Mouse (Mus musculus): ENCODE data around the gene Ppp3ca. TPM values are rescaled to one million over a fixed set of nuclear protein-coding genes. Genes with fewer than 3 reads are reported as not detected.

The Ppp3ca gene
- total and polyA plus RNA-seq, 3 experiments, result 63.4 to 143 (median 130) TPM

DNA sequence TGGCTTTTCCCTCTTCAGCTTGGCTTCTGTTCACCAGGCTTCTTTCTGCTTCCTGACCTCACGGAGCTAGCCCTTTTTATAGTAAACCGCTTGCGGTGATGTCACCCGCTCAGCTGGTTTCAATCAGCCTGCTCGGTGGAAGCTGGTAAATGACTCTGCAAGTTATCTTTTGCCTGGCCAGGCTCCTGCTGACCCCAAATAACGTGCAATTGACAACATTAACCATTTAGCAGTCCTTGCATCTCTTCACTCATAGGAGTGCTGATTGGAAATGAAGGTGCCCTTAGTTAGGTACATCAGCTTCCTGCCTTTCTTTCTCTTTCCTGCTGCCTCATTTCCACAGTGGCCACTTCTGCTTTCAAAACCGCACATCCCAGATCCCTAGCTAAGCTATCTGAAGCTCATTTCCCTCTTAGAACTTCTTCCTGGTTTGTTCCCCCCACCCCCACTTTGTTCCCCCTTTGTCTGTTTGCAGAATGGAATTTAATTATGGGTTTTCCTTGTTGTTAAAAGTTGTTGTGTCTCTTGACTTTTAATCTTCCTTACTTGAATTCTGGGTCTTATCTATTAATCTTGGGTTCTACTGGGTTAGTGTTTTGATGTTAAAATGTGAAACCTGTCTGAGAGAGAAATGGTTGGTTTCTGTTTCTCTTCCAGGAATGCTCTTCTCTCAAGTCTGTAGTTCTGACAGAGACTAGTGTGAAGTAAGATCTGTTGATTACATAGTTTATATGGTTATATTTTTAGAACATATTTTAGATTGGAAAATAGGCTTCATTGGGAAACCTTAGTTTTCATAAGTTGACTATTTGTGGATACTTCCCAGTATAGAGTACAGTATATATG lies 55.6 kb downstream of the Ppp3ca start (continued):
- TF ChIP-seq SMC3 (IDR thresholded peaks at IDR 0.05; ENCODE audit: low read depth, low read length) (no peak; the same call in 1 of the 2 replicates), POLR2A (IDR thresholded peaks at IDR 0.05; ENCODE audit: low read depth, low read length) (peak; percentile 27; the same call in 1 of the 2 replicates), ZC3H11A (IDR thresholded peaks at IDR 0.05; ENCODE audit: low read depth, low read length) (no peak), CHD2 (IDR thresholded peaks at IDR 0.05; ENCODE audit: low read length) (peak; percentile 69; the same call in 1 of the 2 replicates), ZMIZ1 (IDR thresholded peaks at IDR 0.05; ENCODE audit: low read depth, low read length) (no peak), JUND (conservative IDR thresholded peaks at IDR 0.05; ENCODE audit: low read depth, low read length) (peak; percentile 65), MYC (IDR thresholded peaks at IDR 0.05; ENCODE audit: low read depth, low read length) (no peak), CHD1 (IDR thresholded peaks at IDR 0.05; ENCODE audit: low read depth, low read length) (peak; percentile 75; the same call in 1 of the 2 replicates), ZNF384 (IDR thresholded peaks at IDR 0.05; ENCODE audit: low read depth, low read length) (0 out of 2 replicates have a peak, but pooled peaks have one; percentile 3), ETS1 (conservative IDR thresholded peaks at IDR 0.05; ENCODE audit: low read depth, low read length) (peak; percentile 98), MXI1 (IDR thresholded peaks at IDR 0.05; ENCODE audit: low read depth, low read length) (peak; percentile 59; the same call in 1 of the 2 replicates)

DNA sequence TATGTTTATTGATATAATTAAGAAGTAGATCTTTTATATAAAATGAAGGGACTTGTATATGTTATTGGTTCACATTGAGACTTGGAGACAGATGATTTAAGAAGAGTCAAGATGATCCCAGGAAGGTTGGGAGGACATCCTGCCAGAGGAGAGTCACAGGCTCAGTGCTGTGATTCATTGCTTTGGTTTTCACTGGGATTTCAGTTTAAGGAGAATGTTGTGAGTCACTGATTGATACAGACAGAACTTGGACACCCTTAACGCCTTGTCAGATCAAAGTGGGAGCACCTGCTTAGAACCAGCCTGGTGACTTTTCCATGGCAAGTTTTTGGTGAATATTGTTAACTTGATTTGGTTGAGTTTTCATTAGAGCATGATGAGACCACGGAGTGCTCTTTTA lies 58.0 kb downstream of the Ppp3ca start:
- Histone ChIP-seq H3K4me1 (ENCODE audit: control insufficient read depth in 1 of 2, insufficient read depth in 2 of 2) (peaks cover 18 to 70% of the 10 kb centered on the region in 2 experiments), H3K9me3 (replicated peaks; ENCODE audit: low read length) (peaks cover 4% of the 10 kb centered on the region), H3K4me2 (ENCODE audit: insufficient read depth, low read depth, poor library complexity, severe bottlenecking) (no peak overlapping the region), H3K27ac (ENCODE audit: insufficient read depth, low read depth) (no peak overlapping the region), H3K9ac (ENCODE audit: insufficient read depth, low read depth) (no peak overlapping the region), H3K36me3 (replicated peaks in 1 of 2; ENCODE audit: control insufficient read depth in 1 of 2, insufficient read depth in 1 of 2, low read length in 1 of 2) (peaks cover 0 to 33% of the 10 kb centered on the region in 2 experiments), H3K79me2 (replicated peaks; ENCODE audit: control insufficient read depth, extremely low read depth, insufficient read depth, poor library complexity, severe bottlenecking) (peaks cover 53% of the 10 kb centered on the region), H3K4me3 (replicated peaks in 1 of 3; ENCODE audit: low read depth in 2 of 3, low read length in 2 of 3, poor library complexity in 1 of 3) (no peak overlapping the region), H3K27me3 (replicated peaks) (no peaks in the 10 kb centered on the region)
- dilution Hi-C loops (cut with MboI; ENCODE audit: extremely low pct_ligation_motif_present, extremely low pct_unique_long_range_greater_than_20kb, low sequenced_read_pairs) (no loop called here), in situ Hi-C loops (cut with MboI; ENCODE audit: low pct_ligation_motif_present, low pct_unique_long_range_greater_than_20kb, low sequenced_read_pairs) (no loop called here)
- DNase-seq (ENCODE audit: extremely low read depth), result no peak
- TF ChIP-seq E2F4 (IDR thresholded peaks at IDR 0.05; ENCODE audit: insufficient replicate concordance, low read depth, low read length) (no peak), UBTF (IDR thresholded peaks at IDR 0.05; ENCODE audit: low read depth, low read length) (no peak), ETS1 (conservative IDR thresholded peaks at IDR 0.05; ENCODE audit: low read depth, low read length) (no peak), NRF1 (IDR thresholded peaks at IDR 0.05; ENCODE audit: low read depth, low read length) (no peak), USF2 (conservative IDR thresholded peaks at IDR 0.05; ENCODE audit: low read depth, low read length) (no peak), CHD2 (IDR thresholded peaks at IDR 0.05; ENCODE audit: low read length) (no peak), TBP (conservative IDR thresholded peaks at IDR 0.05; ENCODE audit: low read depth, low read length) (no peak), MAX (IDR thresholded peaks at IDR 0.05; ENCODE audit: low read length) (no peak), EP300 (IDR thresholded peaks at IDR 0.05; ENCODE audit: low read length) (no peak), MYC (IDR thresholded peaks at IDR 0.05; ENCODE audit: low read depth, low read length) (no peak), RAD21 (IDR thresholded peaks at IDR 0.05; ENCODE audit: low read depth, low read length) (no peak), ZNF384 (IDR thresholded peaks at IDR 0.05; ENCODE audit: low read depth, low read length) (no peak), JUND (conservative IDR thresholded peaks at IDR 0.05; ENCODE audit: low read depth, low read length) (no peak), HCFC1 (IDR thresholded peaks at IDR 0.05; ENCODE audit: low read depth, low read length) (no peak), CTCF (conservative IDR thresholded peaks at IDR 0.05 in 1 of 2, IDR thresholded peaks at IDR 0.05 in 1 of 2; ENCODE audit: low read depth in 2 of 2, low read length in 2 of 2) (no peak)

Data from CH12.LX (cell line).